Mouse (Mus musculus) liver, adult 2 months (tissue): Measurements from ENCODE around the gene Gm20379. TPM values are rescaled to one million over a fixed set of nuclear protein-coding genes. Genes with fewer than 3 reads are reported as not detected.

ENCODE experiments used
- DNase-seq: peaks from one replicate; pipeline ENCODE4 v3.0.0-alpha.2; 2011; ENCODE audit warnings: low read depth, low spot score; ENCODE audit errors: extremely low read depth
- H3K27ac ChIP-seq: fragments of 200-500 bp; replicated peaks from 2 replicates; pipeline ENCODE4 v1.5.1; 2012; ENCODE audit warnings: low read depth, mild to moderate bottlenecking, control low read depth, inconsistent platforms, low read length; ENCODE audit not compliant: insufficient read depth
- H3K27me3 ChIP-seq: fragments of 200-500 bp; 2 replicates; pipeline ENCODE4 v1.6.1; 2012; ENCODE audit warnings: mild to moderate bottlenecking, moderate library complexity, low read length, inconsistent platforms; ENCODE audit not compliant: control insufficient read depth, insufficient read depth
- H3K36me3 ChIP-seq: fragments of 200-500 bp; 2 replicates; pipeline ENCODE4 v1.6.1; 2012; ENCODE audit warnings: low read length, inconsistent platforms; ENCODE audit not compliant: control insufficient read depth, insufficient read depth
- H3K4me1 ChIP-seq: fragments of 200-500 bp; 2 replicates; pipeline ENCODE4 v1.6.1; 2011; ENCODE audit warnings: low read length; ENCODE audit not compliant: control insufficient read depth, insufficient read depth
- H3K4me3 ChIP-seq: fragments of 200-500 bp; 2 replicates; pipeline ENCODE4 v1.5.1; 2011; ENCODE audit warnings: low read depth, mild to moderate bottlenecking, control low read depth, low read length, moderate library complexity; ENCODE audit not compliant: insufficient read depth
- H3K79me2 ChIP-seq: fragments of 200-500 bp; 2 replicates; pipeline ENCODE4 v1.6.1; 2012; ENCODE audit warnings: inconsistent platforms, mild to moderate bottlenecking, low read length, moderate library complexity; ENCODE audit not compliant: control insufficient read depth, insufficient read depth
- H3K9ac ChIP-seq: fragments of 200-500 bp; 2 replicates; pipeline ENCODE4 v1.6.1; 2012; ENCODE audit warnings: low read depth, mild to moderate bottlenecking, control low read depth, inconsistent platforms, low read length
- CTCF ChIP-seq: fragments of 200-500 bp; IDR thresholded peaks from 2 replicates; pipeline ENCODE4 v1.5.1; 2011; ENCODE audit warnings: low read depth, low read length, control low read depth
- POLR2A ChIP-seq: fragments of 200-500 bp; IDR thresholded peaks from 2 replicates; pipeline ENCODE4 v1.6.1; 2011; ENCODE audit warnings: low read length, control low read depth; ENCODE audit not compliant: insufficient read depth; ENCODE audit errors: extremely low read depth
- WGBS: fragments of 180-500 bp; shearing (Covaris S2); methylation state at CpG from one replicate; pipeline ENCODE4 v1.1.7; 2018; 5-methylcytosine and 5-hydroxymethylcytosine counted together
- polyA plus RNA-seq: library from polyadenylated mRNA; depleted of rRNA; stranded (reverse); fragments of >200 nt; gene quantifications from 2 replicates; pipeline ENCODE4 v1.2.3, GENCODE M21; 2012
- total RNA-seq: library from RNA; depleted of rRNA; stranded (reverse); fragments of >200 nt; gene quantifications from 2 replicates; pipeline ENCODE4 v1.2.3, GENCODE M21; 2014

Gm20379 gene
- total and polyA plus RNA-seq, 2 experiments = not detected

DNA sequence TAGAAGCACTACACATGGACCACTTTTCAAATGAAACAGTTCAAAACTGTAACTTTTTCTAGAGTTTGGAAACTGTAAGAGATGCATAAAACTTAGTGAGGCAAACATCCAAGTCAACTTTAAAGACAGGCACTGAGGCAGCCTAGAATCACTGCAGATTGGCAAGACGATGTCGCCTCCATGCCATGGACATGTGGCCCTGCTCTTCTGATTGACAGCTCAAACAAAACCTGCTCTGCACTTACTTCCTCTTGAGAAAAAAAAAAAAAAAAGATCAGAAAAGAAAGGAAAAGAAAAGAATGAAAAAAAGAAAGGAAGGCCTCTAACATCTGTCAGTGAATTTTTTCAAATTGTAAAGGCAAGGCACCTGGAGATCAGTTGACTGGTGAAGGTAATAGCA lies 28.8 kb upstream of the Gm20379 start:
- Histone ChIP-seq H3K27ac (no peak overlapping the region), H3K36me3 (peaks cover 1% of the 10 kb centered on the region; the same call in 1 of the 2 replicates), H3K27me3 (no peaks in the 10 kb centered on the region), H3K4me3 (no peak overlapping the region), H3K9ac (no peak overlapping the region), H3K79me2 (no peaks in the 10 kb centered on the region), H3K4me1 (no peaks in the 10 kb centered on the region)
- 88% methylated on average over 2 of the region's 2 CpGs for WGBS
- TF ChIP-seq CTCF (no peak), POLR2A (no peak)
- no peak for DNase-seq

DNA sequence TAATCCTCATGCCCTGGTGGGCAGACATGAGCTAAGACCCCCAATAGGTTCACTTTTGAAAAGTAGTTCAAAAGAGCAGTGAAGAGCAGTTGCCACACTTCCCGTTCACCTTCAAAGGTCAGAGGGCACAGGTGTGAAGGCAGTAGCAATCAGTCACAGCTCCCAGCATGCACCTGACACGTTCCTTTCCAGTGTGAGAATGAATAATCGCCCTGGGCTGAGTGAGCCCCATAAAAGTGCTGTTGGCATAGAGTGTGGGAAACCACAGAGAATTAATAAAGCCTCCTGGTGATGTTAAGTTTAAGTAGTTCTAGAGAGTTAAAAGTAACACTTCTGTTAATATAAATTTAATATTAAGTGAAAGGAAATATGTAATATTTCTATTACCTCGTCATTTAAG lies 14.2 kb upstream of the Gm20379 start:
- Histone ChIP-seq H3K79me2 (no peaks in the 10 kb centered on the region), H3K9ac (no peak overlapping the region), H3K36me3 (peaks cover 5% of the 10 kb centered on the region), H3K27me3 (no peaks in the 10 kb centered on the region), H3K27ac (no peak overlapping the region), H3K4me3 (no peak overlapping the region), H3K4me1 (no peaks in the 10 kb centered on the region)
- 76% methylated on average over 4 of the region's 4 CpGs for WGBS
- TF ChIP-seq POLR2A (no peak), CTCF (no peak)
- DNase-seq = no peak

DNA sequence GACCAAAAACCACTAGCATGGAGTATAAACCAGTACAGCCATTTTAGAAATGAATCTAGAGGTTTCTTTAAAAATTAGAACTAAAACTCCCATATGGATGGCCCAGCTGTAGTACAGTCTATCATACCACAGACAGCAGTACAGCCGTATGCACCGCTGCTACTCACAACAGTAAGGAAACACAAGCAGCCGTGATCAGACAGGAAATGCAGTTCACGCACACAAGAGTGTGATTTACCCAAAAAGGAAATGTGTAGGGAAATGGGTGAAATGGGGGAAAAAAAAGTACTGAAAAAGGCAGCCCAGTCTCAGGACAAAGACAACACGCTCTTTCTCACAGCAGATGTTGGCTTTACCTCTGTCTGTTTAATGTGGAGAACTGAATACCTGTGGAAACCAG lies 11.9 kb upstream of the Gm20379 start:
- 86% methylated on average over 5 of the region's 5 CpGs for WGBS
- Histone ChIP-seq H3K79me2 (no peaks in the 10 kb centered on the region), H3K36me3 (peaks cover 10% of the 10 kb centered on the region), H3K27ac (no peak overlapping the region), H3K27me3 (no peaks in the 10 kb centered on the region), H3K9ac (no peak overlapping the region), H3K4me3 (no peak overlapping the region), H3K4me1 (no peaks in the 10 kb centered on the region; the same call in 1 of the 2 replicates)
- no peak for TF ChIP-seq CTCF
- no peak for DNase-seq

DNA sequence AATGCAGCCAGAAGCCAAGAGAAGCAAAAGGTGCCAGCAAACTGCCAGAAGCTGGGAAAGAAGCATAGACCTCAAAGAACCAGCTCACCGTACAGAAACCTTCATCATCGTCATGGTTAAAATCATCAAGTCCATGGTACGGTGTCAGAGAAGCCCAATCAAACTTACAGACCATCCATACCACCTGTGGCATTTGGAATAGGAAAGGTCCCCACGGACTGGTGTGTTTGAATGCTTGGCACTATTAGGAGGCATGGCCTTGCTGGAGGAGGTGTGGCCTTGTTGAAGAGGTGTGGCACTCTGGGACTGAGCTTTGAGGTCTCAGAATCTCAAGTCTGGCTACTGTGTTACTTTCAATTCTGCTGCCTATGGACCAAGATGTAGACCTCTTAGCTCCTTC lies 9.3 kb upstream of the Gm20379 start:
- Histone ChIP-seq H3K4me1 (no peaks in the 10 kb centered on the region; the same call in 1 of the 2 replicates), H3K36me3 (peaks cover 5% of the 10 kb centered on the region), H3K27ac (no peak overlapping the region), H3K27me3 (no peaks in the 10 kb centered on the region), H3K79me2 (no peaks in the 10 kb centered on the region), H3K9ac (no peak overlapping the region), H3K4me3 (no peak overlapping the region)
- DNase-seq = peak; percentile 29
- 82% methylated on average over 4 of the region's 4 CpGs for WGBS
- TF ChIP-seq POLR2A (no peak), CTCF (no peak)

DNA sequence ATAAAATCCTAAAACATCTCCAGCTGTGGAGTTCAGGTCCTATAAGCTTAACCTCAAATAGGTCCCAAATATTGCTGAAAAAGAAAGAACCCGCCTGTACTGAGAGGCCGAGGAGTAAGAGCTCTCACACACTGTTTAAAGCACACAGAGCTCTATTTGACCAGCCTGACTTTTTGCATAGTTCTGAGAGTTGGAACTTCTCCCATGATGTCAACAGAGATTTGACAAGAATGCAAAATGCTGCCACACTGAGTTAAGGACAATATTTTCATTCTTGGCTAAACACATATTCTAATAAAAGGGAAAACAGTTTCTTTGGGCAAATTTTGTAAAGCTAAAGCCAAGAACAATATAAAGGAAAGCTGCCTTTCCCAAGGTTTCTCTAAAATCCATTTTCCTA lies 8.8 kb upstream of the Gm20379 start:
- WGBS = 32% methylated on average over 2 of the region's 2 CpGs
- DNase-seq = peak; percentile 75
- H3K27ac ChIP-seq = no peak overlapping the region

DNA sequence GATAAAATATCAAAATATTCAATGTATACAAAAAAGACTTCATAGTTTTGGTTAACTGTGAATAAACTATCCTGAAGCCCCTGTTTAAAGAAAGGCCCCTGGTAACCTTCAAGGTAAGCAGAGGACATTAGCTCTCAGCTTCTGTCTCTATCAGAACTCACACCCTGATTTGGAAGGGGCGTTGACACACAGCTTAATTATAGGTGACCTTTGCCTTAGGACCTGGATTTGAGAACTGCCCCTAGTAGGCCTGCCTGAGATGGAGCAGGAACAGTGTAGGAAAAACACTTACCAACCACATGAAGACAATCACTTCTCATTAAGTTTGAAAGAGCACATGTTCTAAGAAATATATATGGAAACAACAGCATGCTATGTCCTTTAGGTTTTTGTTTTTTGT lies 6.3 kb upstream of the Gm20379 start:
- 59% methylated on average over 1 of the region's 1 CpGs for WGBS
- Histone ChIP-seq H3K9ac (no peak overlapping the region), H3K79me2 (no peaks in the 10 kb centered on the region), H3K4me3 (no peak overlapping the region), H3K4me1 (peaks cover 5% of the 10 kb centered on the region; the same call in 1 of the 2 replicates), H3K36me3 (peaks cover 7% of the 10 kb centered on the region), H3K27me3 (no peaks in the 10 kb centered on the region), H3K27ac (no peak overlapping the region)
- no peak for DNase-seq
- no peak for TF ChIP-seq POLR2A
- no peak for TF ChIP-seq CTCF

More for the DNA sequence above, 8.8 kb upstream of the Gm20379 start:
- no peaks in the 10 kb centered on the region for H3K27me3 ChIP-seq
- H3K79me2 ChIP-seq = no peaks in the 10 kb centered on the region
- H3K9ac ChIP-seq = no peak overlapping the region
- H3K4me1 ChIP-seq = peaks cover 5% of the 10 kb centered on the region; the same call in 1 of the 2 replicates
- no peak overlapping the region for H3K4me3 ChIP-seq
- TF ChIP-seq POLR2A (no peak), CTCF (no peak)
- H3K36me3 ChIP-seq = peaks cover 5% of the 10 kb centered on the region
